Mouse (Mus musculus): Measurements from ENCODE around the gene Gm9.
A peak's percentile ranks its signal among the peaks of the same experiment; 100 is the strongest.
"Not testable (repeated sequence)": the region's sequence is repeated elsewhere in the genome, so short reads cannot be mapped to it uniquely, and the experiment has no call there.

Gene Gm9

DNA sequence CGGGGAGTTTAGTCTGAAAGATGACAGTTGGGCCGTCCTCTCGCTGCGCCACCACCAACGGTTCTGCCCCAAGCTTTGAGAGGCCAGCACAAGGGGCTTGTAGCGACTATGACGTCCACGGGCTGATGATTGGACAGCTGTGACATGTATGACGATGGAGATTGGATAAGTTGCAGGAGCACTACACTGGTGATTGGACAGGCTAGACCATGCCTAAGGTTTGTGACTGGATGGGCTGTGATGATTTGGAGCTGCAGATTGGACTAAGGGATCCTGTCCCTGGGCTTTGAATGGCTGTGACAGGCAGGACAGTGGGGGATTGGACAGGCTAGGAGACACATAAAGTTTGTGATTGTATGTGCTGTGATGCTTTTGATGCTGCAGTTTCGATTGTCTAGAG is at the start of gene Gm9:
TSS of gene Gm9 (minus strand) at position 101 of the 400 bp plus-strand sequence.
- DNase-seq (ENCODE audit: low read depth): no peak

DNA sequence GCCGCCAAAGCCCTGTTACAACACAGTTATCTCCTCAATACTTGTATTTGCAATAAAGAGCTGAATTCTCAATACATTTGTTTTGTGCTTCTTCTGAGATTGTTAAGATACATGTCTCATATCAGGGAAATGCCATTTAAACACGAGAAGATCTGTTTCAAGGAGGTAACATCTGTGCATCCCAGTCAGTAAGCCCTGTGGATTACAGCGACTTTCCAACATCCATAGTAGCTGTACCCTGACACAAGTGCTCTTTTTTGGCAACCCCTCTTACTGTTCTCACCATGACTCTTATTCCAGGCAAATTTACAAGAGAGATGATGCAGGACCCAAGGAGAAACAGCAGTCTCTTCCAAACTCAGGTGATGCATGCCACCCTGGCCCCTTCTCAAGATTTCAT is 38.8 kb upstream of the Gm9 start, which contains the start of gene Rhox3a:
TSS of gene Rhox3a (plus strand) at position 301 of the 400 bp plus-strand sequence.
- DNase-seq (ENCODE audit: low read depth): not testable (repeated sequence)

DNA sequence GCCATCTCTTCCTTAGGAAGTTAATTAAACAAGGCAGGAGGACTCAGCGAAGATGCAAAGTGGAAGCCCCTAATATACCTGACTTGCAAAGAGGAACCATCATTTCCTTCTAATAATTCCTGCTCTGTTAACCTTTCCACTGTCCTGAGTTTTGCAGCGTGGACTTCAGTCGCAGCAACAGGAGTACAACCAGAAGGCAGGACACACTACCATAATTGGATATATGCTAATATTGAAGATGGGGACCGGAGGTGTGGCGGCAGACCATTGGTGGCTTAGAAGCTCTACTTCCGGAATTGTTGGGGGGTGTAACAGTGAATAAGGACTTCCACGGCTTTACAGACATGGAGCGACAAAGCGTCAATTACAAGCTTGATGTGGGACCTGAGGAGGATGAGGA is 33.8 kb upstream of the Gm9 start, which contains the start of gene Rhox2a:
TSS of gene Rhox2a (plus strand) at position 301 of the 400 bp plus-strand sequence.
- not testable (repeated sequence) for DNase-seq (ENCODE audit: low read depth)

DNA sequence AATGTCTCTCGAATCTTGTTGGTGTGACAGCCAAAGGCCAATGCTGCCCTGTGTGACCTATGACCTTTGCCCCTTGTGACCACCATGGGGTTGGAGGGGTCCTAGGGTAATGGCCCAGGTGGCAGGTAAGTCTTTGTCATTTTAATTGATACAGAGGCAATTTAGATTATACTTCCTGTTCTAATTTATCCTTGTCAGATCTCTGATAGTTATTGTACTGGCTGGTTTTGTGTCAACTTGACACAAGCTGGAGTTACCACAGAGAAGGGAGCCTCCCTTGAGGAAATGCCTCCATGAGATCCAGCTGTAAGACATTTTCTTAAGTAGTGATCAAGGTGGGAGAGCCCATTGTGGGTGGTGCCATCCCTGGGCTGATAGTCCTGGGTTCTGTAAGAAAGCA is 11.3 kb upstream of the Gm9 start, which contains the start of gene Rhox1:
TSS of gene Rhox1 (minus strand) at position 101 of the 400 bp plus-strand sequence.
- not testable (repeated sequence) for DNase-seq (ENCODE audit: low read depth)

DNA sequence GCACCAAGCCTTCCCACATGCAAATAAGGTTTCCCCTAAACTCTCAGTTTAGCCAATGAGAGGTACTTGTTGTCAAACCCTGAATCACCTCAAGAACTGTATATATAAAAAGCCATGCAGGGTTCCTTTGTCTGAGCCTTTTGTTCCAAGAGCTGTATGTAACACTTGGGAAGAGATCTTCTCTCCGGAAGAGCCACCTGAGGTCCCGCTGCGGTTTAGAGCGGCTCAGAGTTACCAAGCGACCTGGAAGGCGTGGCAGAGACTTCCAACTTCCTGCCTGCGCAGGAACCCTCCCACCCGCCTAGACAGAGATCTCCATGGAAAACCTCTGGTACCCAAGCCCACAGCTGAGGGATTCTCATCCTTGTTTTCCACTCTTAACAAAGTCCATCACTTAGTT is 12.2 kb downstream of the Gm9 start:
- no peak for DNase-seq (ENCODE audit: low read depth)

- peak; percentile 19 for DNase-seq (ENCODE audit: low read depth)
These were observed 19.0 kb downstream of the Gm9 start for GRCm38 (mm10) chrX:37191744-37192379.

GRCm38 (mm10) chrX:37191105-37191743 is 19.6 kb downstream of the Gm9 start, which contains the start of the genes Ndufa1 and Rnf113a1:
Gene Ndufa1 (minus strand): TSS chrX:37191163.
Gene Rnf113a1 (plus strand): TSS chrX:37191245.
- peak; percentile 78 for DNase-seq (ENCODE audit: low read depth)

DNA sequence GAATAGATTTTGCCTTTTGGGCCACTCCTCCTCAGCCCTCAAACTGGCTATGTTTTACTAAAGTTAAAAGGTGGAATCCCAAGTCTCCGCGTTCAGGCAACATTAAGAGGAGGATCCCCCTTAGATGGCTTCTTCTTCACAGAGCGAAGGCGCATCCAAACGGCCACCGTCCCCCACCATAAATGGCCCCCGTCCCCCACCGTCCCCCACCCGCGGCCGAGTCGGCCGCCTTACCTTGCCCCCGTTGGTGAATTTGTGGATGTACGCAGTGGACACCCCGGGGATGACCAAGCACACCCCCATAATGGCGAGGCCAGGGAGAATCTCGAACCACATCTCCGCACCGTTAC is 20.1 kb downstream of the Gm9 start:
- no peak for DNase-seq (ENCODE audit: low read depth)

GRCm38 (mm10) chrX:37184401-37184800 is 26.4 kb downstream of the Gm9 start:
- not testable (repeated sequence) for DNase-seq (ENCODE audit: low read depth)

GRCm38 (mm10) chrX:37168742-37169141 is 42.1 kb downstream of the Gm9 start, which contains the start of gene Akap14:
Gene Akap14 (minus strand): TSS chrX:37168842.
- DNase-seq (ENCODE audit: low read depth): no peak

- DNase-seq (ENCODE audit: low read depth): peak; percentile 71
These were observed 43.8 kb downstream of the Gm9 start for GRCm38 (mm10) chrX:37167085-37167484.

DNA sequence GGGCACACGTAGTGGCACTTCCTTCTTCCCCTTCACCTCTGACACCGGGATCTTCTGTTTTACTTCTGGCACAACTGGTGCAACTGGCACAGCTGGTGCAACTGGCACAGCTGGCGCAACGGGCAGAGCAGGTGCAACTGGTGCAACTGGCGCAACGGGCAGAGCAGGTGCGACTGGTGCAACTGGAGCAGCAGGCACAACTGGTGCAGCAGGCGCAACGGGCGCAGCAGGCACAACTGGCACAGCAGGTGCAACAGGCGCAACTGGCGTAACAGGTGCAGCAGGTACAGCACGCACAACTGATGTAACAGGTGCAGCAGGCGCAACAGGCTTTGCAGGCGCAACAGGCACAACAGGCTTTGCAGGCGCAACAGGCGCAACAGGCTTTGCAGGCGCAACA is 47.7 kb downstream of the Gm9 start:
- no peak for DNase-seq (ENCODE audit: low read depth)

- peak; percentile 26 for DNase-seq (ENCODE audit: low read depth)
These were observed 49.7 kb downstream of the Gm9 start for GRCm38 (mm10) chrX:37161169-37161568.
